Mouse (Mus musculus): ENCODE measurements around the gene Rnf152. TPM values are rescaled to one million over a fixed set of nuclear protein-coding genes. Genes with fewer than 3 reads are reported as not detected.
A peak's percentile ranks its signal among the peaks of the same experiment; 100 is the strongest.

Rnf152 gene
- polyA plus RNA-seq, 1 experiment: 5.0 TPM

- WGBS: 57% methylated on average over 3 of the region's 3 CpGs
- DNase-seq (ENCODE audit: low read depth, low spot score): peak; percentile 36
Measured at GRCm38 (mm10) chr1:105314010-105314800, 42.3 kb downstream of the Rnf152 start.

- no peak for DNase-seq (ENCODE audit: low read depth, low spot score)
- WGBS: 70% methylated on average over 2 of the region's 2 CpGs
Measured at GRCm38 (mm10) chr1:105312601-105312901, 44.0 kb downstream of the Rnf152 start.

DNA sequence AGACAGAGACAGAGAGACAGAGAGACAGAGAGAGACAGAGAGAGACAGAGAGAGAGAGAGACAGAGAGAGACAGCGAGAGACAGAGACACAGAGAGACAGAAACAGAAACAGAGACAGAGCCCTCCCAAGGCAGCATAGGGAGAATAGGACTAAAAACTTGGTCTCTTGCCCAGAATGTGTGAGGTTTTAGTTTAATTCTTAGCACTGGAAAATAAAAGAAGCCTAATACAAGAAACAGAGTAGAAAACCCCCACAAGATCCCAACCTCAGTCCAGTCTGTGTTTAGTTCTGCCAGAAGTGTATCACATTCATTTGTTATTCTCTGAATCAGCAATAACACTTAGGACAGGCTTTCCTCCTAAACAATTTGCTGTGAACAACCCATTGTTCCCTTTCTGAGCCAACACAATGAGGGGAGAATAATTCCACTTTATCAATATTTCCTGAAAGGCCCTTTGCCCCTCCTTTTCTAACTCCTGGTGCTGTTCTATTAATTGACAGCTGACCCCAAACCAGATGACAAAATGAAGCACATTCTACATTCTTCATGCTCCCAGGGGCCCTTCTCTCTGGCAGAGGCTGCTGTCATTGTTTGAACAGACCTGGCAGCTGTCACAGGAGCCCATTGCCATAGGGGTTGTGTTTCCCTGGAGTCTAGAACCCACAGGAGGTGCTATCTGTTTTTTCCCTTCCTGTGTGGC lies 44.5 kb downstream of the Rnf152 start:
- 100% methylated on average over 1 of the region's 1 CpGs for WGBS
- DNase-seq (ENCODE audit: low read depth, low spot score): no peak

DNA sequence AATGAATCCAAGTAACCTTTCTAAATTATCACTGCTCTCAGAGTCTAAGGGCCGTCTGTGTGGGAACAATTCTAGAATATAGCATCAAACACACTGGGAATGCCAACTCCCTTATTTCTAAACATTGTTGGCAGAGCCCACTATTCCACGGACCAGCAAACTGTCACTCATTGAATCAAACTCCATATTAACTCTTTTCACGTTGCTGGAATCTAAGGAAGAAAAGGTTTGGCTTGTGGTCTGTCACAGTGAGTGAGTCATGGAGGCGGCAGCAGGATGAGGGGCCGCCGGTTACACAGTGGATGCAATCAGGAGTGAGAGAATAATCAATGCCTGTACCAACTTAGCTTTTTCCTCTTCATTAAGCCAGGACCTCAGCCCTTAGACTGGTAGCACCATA lies 54.3 kb downstream of the Rnf152 start:
- DNase-seq (ENCODE audit: low read depth, low spot score): no peak
- WGBS: 60% methylated on average over 6 of the region's 6 CpGs

DNA sequence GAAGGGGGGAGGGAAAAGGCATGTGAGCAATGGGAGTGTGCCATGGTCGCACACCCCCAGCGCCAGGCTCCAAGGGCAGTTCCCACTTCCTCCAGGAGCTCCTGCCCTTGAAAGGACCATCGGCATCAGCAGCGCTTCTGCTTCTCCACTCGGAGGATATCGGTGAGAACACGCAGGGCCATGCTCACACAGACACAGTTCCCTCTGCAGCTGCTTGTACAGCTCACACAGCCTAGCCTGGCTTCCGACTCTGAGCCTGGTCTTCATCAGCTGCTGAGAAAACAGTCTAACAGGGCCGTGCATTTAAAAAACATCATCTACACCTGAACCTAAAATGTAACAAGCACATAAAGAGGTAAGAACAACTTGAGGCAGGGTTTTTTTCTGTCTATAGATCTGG lies 54.7 kb downstream of the Rnf152 start:
- DNase-seq (ENCODE audit: low read depth, low spot score): no peak
- WGBS: 78% methylated on average over 9 of the region's 9 CpGs

DNA sequence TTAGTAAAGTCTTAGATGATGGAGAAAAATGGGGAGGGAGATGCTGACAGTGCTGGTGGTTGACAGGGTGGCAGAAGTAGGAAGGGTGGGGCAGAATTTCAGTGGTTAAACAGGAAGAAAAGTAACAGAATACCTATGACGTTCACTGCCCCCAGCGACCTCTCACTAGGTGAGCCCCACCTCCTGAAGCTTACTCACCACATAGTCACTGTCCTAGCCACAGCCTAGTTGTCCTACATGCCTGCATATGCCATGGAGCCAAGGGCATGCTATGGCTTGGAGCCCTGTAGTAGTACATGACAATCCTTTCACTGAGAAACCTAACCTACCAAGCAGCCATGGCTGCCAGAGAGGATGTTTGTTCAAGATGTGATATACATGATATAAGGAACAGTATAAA lies 64.7 kb downstream of the Rnf152 start:
- WGBS: 56% methylated on average over 2 of the region's 2 CpGs
- no peak for DNase-seq (ENCODE audit: low read depth, low spot score)

DNA sequence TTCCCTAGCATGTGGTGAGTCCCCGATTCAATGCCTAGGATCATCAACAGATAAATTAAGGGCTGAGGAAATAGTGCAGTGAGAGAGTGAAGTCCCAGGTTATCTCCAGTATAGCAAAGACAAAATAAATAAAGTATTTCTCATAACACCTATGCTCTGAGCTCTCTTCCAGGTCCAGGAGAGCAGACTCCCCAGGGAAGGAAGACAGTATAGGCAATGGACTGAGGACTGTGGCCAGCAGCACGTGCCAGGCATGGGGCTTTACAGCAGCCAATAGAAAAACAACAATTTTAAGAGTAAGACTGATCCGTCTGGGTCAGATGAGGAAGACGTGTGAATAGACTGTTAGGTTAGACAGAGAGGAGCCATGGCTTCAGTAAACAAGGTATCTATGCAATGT lies 69.0 kb downstream of the Rnf152 start:
- WGBS: 77% methylated on average over 4 of the region's 4 CpGs

DNA sequence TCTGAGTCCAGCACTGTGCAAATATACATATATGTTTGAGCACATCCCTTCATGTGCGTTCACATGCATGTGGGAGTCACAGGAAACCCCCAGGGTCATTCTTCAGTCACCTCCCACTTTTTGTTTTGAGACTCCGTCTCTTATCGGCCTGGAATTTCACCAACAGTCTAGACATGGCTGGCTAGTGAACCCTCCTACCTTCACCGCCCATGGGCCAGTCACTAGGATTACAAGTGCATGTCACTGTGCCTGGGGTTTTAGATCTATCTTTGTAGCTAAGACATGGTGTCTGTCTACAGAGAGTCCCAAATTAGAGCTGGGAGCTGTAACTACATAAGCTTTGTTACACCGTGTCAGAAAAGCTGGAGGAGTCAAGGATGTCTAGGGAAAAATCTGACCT lies 69.6 kb downstream of the Rnf152 start:
- 88% methylated on average over 5 of the region's 5 CpGs for WGBS
- no peak for DNase-seq (ENCODE audit: low read depth, low spot score)

More for the DNA sequence above, 69.0 kb downstream of the Rnf152 start:
- DNase-seq (ENCODE audit: low read depth, low spot score): no peak

- DNase-seq (ENCODE audit: low read depth, low spot score): no peak
- WGBS: 57% methylated on average over 4 of the region's 4 CpGs
Measured at GRCm38 (mm10) chr1:105285001-105285400, 71.5 kb downstream of the Rnf152 start.

GRCm38 (mm10) chr1:105284116-105284515 lies 72.4 kb downstream of the Rnf152 start:
- 80% methylated on average over 8 of the region's 8 CpGs for WGBS
- DNase-seq (ENCODE audit: low read depth, low spot score): no peak

- no peak for DNase-seq (ENCODE audit: low read depth, low spot score)
- WGBS: 38% methylated on average over 3 of the region's 3 CpGs
Measured at GRCm38 (mm10) chr1:105281277-105281676, 75.2 kb downstream of the Rnf152 start.

DNA sequence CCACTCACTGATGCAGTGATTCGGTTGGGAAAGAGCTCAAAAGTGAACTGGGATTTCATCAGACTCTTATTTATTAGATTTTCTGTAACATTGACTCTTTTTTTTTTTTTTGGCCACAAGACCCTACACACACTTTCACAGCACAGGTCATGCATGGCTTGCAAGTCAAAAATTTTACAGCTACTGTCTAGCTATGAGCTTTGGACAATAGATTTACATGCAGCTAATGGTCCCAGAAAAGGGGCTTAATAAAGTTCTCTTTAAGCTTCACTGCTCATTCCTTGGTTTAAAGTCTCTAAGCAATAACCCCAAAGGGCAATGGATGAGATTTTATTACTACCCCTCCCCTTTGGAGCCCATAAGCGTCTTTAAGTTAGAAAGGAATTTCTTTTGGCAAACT lies 76.3 kb downstream of the Rnf152 start:
- DNase-seq (ENCODE audit: low read depth, low spot score): no peak
- 66% methylated on average over 2 of the region's 2 CpGs for WGBS

GRCm38 (mm10) chr1:105274500-105275194 lies 81.9 kb downstream of the Rnf152 start:
- WGBS: 81% methylated on average over 3 of the region's 3 CpGs

GRCm38 (mm10) chr1:105271104-105271503 lies 85.4 kb downstream of the Rnf152 start:
- WGBS: 88% methylated on average over 10 of the region's 10 CpGs
- no peak for DNase-seq (ENCODE audit: low read depth, low spot score)

More at GRCm38 (mm10) chr1:105274500-105275194, 81.9 kb downstream of the Rnf152 start:
- DNase-seq (ENCODE audit: low read depth, low spot score): no peak

- 65% methylated on average over 3 of the region's 3 CpGs for WGBS
- no peak for DNase-seq (ENCODE audit: low read depth, low spot score)
Measured at GRCm38 (mm10) chr1:105263283-105264033, 93.1 kb downstream of the Rnf152 start.

DNA sequence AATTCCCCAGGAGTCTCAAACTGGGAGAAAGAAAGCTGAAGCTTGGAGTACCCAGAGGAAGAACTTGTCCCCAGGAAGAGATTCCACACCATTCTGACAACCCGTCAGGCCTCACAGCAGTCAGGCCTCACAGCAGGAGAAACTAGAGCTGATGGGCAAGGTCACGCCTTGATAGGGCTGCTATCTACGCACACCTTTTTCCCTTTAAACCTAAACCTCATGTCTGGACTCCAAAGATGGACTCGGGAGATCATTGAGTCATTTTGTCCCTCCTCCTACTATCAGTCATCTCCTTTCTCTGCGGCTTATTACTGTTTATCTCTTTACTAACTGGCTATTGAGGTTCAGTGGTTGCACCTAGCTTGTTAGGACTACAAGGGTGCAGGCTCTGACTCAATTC lies 96.3 kb downstream of the Rnf152 start:
- DNase-seq (ENCODE audit: low read depth, low spot score): no peak

GRCm38 (mm10) chr1:105257199-105257598 lies 99.3 kb downstream of the Rnf152 start:
- WGBS: 84% methylated on average over 3 of the region's 3 CpGs

More for the DNA sequence above, 96.3 kb downstream of the Rnf152 start:
- WGBS: 91% methylated on average over 5 of the region's 5 CpGs

DNA sequence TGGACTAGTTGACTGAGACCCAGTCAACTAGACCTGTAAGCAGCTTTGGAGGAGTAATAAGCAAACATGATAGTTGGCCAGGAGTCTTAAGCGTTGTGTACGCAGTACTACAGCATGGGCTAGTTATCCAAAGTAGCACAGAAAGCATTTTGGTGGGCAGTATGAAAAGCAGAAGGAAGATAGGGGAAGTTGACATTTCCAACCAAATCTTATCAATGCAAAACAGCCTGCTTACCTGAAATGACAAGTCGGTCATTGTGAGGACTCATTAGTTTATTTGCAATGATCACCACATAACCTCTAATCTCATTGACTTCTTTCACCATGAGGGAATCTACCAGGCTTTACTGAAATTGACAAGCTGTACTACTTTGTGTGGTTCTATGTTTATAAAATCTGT lies 107.3 kb downstream of the Rnf152 start:
- DNase-seq (ENCODE audit: low read depth, low spot score): no peak
- 95% methylated on average over 3 of the region's 3 CpGs for WGBS

More at GRCm38 (mm10) chr1:105257199-105257598, 99.3 kb downstream of the Rnf152 start:
- no peak for DNase-seq (ENCODE audit: low read depth, low spot score)

GRCm38 (mm10) chr1:105246651-105247050 lies 109.9 kb downstream of the Rnf152 start:
- 87% methylated on average over 2 of the region's 2 CpGs for WGBS
- no peak for DNase-seq (ENCODE audit: low read depth, low spot score)

- DNase-seq (ENCODE audit: low read depth, low spot score): no peak
- 76% methylated on average over 3 of the region's 3 CpGs for WGBS
Measured at GRCm38 (mm10) chr1:105246075-105246574, 110.4 kb downstream of the Rnf152 start.
